Mouse (Mus musculus): ENCODE measurements at regions not wholly inside any gene's neighbourhood (a gene's known extent, or its start where the extent isn't known, plus 50 kb on each side); places are given as distances from the start of the nearest gene placed in this dataset.

GRCm38 (mm10) chr14:15884641-15885340 lies 364.3 kb upstream of the Ngly1 start:
- TF ChIP-seq POLR2A (IDR thresholded peaks at IDR 0.05; ENCODE audit: insufficient read depth, low read length) (no peak), CTCF (IDR thresholded peaks at IDR 0.05; ENCODE audit: low read depth, low read length) (no peak), EP300 (IDR thresholded peaks at IDR 0.05; ENCODE audit: insufficient read depth, low read depth, low read length) (no peak)
